Mouse (Mus musculus): ENCODE measurements at regions not wholly inside any gene's neighbourhood (a gene's known extent, or its start where the extent isn't known, plus 50 kb on each side); places are given as distances from the start of the nearest gene placed in this dataset.

GRCm38 (mm10) chr1:16815731-16816130 is 722.6 kb upstream of the 4930444P10Rik start:
- no peak for TF ChIP-seq POLR2A (IDR thresholded peaks at IDR 0.05; ENCODE audit: borderline replicate concordance, low read depth, low read length)
- TF ChIP-seq CTCF (IDR thresholded peaks at IDR 0.05; ENCODE audit: low read depth, low read length), result no peak
